Mouse (Mus musculus): ENCODE measurements around the gene Ring1. TPM values are rescaled to one million over a fixed set of nuclear protein-coding genes. Genes with fewer than 3 reads are reported as not detected.
A peak's percentile ranks its signal among the peaks of the same experiment; 100 is the strongest.

Gene Ring1
- total and polyA plus RNA-seq, 2 experiments from 2014 or later: 19.0 to 20.7 TPM

GRCm38 (mm10) chr17:34029890-34030595 is 5.6 kb upstream of the Ring1 start:
- WGBS: 74% methylated on average over 21 of the region's 21 CpGs
- H3K4me1 ChIP-seq (ENCODE audit: insufficient read depth): peaks cover 27% of the 10 kb centered on the region
- no peak overlapping the region for H3K27ac ChIP-seq (ENCODE audit: low read depth, low read length)
- H3K9ac ChIP-seq: peak overlapping the region; percentile 93
- TF ChIP-seq CTCF (IDR thresholded peaks at IDR 0.05; ENCODE audit: low read depth): no peak
- peak overlapping the region; percentile 91 for H3K4me3 ChIP-seq (ENCODE audit: low read depth, low read length)
- ATAC-seq (no peak), DNase-seq (no peak)
- peak overlapping the region; percentile 96 for H3K4me2 ChIP-seq (ENCODE audit: low read depth)
- H3K9me3 ChIP-seq (ENCODE audit: low read length): no peaks in the 10 kb centered on the region
- H3K36me3 ChIP-seq (ENCODE audit: insufficient read depth): peaks cover 21% of the 10 kb centered on the region
- no peaks in the 10 kb centered on the region for H3K27me3 ChIP-seq (ENCODE audit: insufficient read depth, low read length)

- Histone ChIP-seq H3K9ac (no peak overlapping the region), H3K27ac (ENCODE audit: low read depth, low read length) (no peak overlapping the region), H3K4me3 (ENCODE audit: low read depth, low read length) (no peak overlapping the region), H3K9me3 (ENCODE audit: low read length) (no peaks in the 10 kb centered on the region), H3K4me2 (ENCODE audit: low read depth) (no peak overlapping the region; the same call in 1 of the 2 replicates), H3K4me1 (ENCODE audit: insufficient read depth) (peaks cover 27% of the 10 kb centered on the region), H3K36me3 (ENCODE audit: insufficient read depth) (peaks cover 20% of the 10 kb centered on the region), H3K27me3 (ENCODE audit: insufficient read depth, low read length) (no peaks in the 10 kb centered on the region)
- no peak for TF ChIP-seq CTCF (IDR thresholded peaks at IDR 0.05; ENCODE audit: low read depth)
- 88% methylated on average over 18 of the region's 18 CpGs for WGBS
- DNase-seq (no peak), ATAC-seq (no peak)
Measured at GRCm38 (mm10) chr17:34029150-34029889, 4.8 kb upstream of the Ring1 start.

GRCm38 (mm10) chr17:34028501-34029149 is 4.1 kb upstream of the Ring1 start:
- H3K27ac ChIP-seq (ENCODE audit: low read depth, low read length): 0 out of 2 replicates have a peak overlapping the region, but pooled peaks have one; percentile 40
- no peak overlapping the region for H3K4me2 ChIP-seq (ENCODE audit: low read depth)
- no peak for ATAC-seq
- no peak for TF ChIP-seq CTCF (IDR thresholded peaks at IDR 0.05; ENCODE audit: low read depth)
- WGBS: 42% methylated on average over 17 of the region's 17 CpGs
- H3K4me3 ChIP-seq (ENCODE audit: low read depth, low read length): no peak overlapping the region
- peaks cover 30% of the 10 kb centered on the region for H3K4me1 ChIP-seq (ENCODE audit: insufficient read depth)
- H3K9me3 ChIP-seq (ENCODE audit: low read length): no peaks in the 10 kb centered on the region
- no peaks in the 10 kb centered on the region for H3K27me3 ChIP-seq (ENCODE audit: insufficient read depth, low read length)
- DNase-seq: no peak
- peaks cover 20% of the 10 kb centered on the region for H3K36me3 ChIP-seq (ENCODE audit: insufficient read depth)
- no peak overlapping the region for H3K9ac ChIP-seq

DNA sequence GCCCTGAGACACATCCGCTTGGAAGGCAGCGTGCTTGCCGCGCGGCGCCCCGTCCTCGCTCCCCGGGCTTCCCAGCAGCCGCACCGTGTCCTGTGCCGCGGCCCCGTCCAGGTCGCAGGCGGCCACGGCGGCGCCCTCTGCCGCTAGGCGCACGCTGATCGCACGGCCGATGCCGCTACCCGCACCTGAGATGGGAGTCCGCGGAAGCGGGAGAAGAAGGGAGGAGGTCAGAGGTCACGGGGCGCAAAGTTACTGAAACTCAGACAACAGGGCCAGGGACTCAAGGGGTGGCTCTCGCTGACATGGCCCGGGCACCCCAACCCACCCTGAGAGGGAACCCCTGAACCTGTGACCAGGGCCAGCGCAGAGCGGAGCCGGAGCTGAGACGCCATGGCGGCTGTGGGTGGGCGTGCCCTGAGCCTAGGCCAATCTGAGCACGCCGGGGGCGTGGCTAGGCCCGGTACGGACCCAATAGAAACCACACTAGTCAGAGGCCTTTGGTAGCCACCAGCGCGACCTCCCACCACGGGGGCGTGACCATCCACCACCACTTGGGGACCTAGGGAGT is 3.3 kb upstream of the Ring1 start, which contains the start of gene H2-Ke6:
TSS of gene H2-Ke6 (minus strand) at position 405 of the 568 bp plus-strand sequence.
- no peaks in the 10 kb centered on the region for H3K27me3 ChIP-seq (ENCODE audit: insufficient read depth, low read length)
- H3K9me3 ChIP-seq (ENCODE audit: low read length): no peaks in the 10 kb centered on the region
- peaks cover 20% of the 10 kb centered on the region for H3K36me3 ChIP-seq (ENCODE audit: insufficient read depth)
- peak within 1 kb of the TSS; percentile 69 for H3K27ac ChIP-seq (ENCODE audit: low read depth, low read length)
- WGBS: 4% methylated on average over 49 of the region's 49 CpGs
- H3K9ac ChIP-seq: peak within 1 kb of the TSS; percentile 58
- H3K4me2 ChIP-seq (ENCODE audit: low read depth): peak within 1 kb of the TSS; percentile 98
- peak within 1 kb of the TSS; percentile 67 for H3K4me3 ChIP-seq (ENCODE audit: low read depth, low read length)
- ATAC-seq (peak; percentile 73), DNase-seq (peak; percentile 94)
- TF ChIP-seq CTCF (IDR thresholded peaks at IDR 0.05; ENCODE audit: low read depth): peak; percentile 16; the same call in 1 of the 2 replicates
- H3K4me1 ChIP-seq (ENCODE audit: insufficient read depth): peaks cover 29% of the 10 kb centered on the region

DNA sequence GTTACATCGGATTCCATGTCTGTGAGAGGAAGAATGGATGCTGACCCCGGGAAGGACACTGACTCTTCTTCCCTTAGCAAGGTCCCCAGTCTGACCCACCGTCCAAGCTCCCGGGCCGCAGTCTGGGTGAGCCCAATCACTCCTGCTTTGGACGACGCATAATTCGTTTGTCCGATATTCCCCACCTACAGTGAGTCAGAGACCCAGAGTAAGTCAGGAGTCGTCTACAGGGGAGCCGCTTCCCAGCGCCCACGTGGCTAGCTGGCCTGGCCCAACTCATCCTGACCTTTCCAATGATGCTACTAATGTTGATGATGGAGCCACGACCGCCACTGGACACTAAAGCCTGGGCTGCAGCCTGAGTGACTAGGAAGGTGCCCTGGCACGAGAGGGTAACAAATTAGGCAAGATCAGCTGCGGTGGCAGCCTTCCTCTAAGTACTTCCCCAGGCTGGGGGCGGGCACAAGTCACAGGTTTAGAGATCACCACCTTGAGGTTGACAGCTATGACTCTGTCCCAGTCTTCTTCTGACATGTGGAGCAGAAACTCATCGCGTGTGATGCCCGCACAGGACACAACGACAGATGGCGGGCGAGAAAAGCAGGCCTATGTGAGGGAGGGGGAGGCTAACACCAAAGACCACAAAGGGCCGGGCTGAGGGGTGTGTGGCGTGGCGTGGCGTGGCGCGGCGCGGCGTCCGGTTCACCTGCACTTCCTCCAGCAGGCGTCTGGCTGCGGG is 2.6 kb upstream of the Ring1 start:
- no peak for TF ChIP-seq CTCF (IDR thresholded peaks at IDR 0.05; ENCODE audit: low read depth)
- Histone ChIP-seq H3K9me3 (ENCODE audit: low read length) (no peaks in the 10 kb centered on the region), H3K27ac (ENCODE audit: low read depth, low read length) (peak overlapping the region; percentile 69), H3K4me2 (ENCODE audit: low read depth) (peak overlapping the region; percentile 98), H3K27me3 (ENCODE audit: insufficient read depth, low read length) (no peaks in the 10 kb centered on the region), H3K9ac (peak overlapping the region; percentile 58), H3K4me1 (ENCODE audit: insufficient read depth) (peaks cover 25% of the 10 kb centered on the region), H3K4me3 (ENCODE audit: low read depth, low read length) (peak overlapping the region; percentile 67), H3K36me3 (ENCODE audit: insufficient read depth) (peaks cover 22% of the 10 kb centered on the region)
- ATAC-seq: no peak
- peak; percentile 23 for DNase-seq
- WGBS: 3% methylated on average over 36 of the region's 36 CpGs

- 13% methylated on average over 2 of the region's 2 CpGs for WGBS
- no peaks in the 10 kb centered on the region for H3K27me3 ChIP-seq (ENCODE audit: insufficient read depth, low read length)
- H3K4me3 ChIP-seq (ENCODE audit: low read depth, low read length): no peak overlapping the region
- ATAC-seq: no peak
- peak overlapping the region; percentile 83; the same call in 1 of the 2 replicates for H3K4me2 ChIP-seq (ENCODE audit: low read depth)
- TF ChIP-seq CTCF (IDR thresholded peaks at IDR 0.05; ENCODE audit: low read depth): no peak
- no peaks in the 10 kb centered on the region for H3K9me3 ChIP-seq (ENCODE audit: low read length)
- peak overlapping the region; percentile 47; the same call in 1 of the 2 replicates for H3K27ac ChIP-seq (ENCODE audit: low read depth, low read length)
- no peak for DNase-seq
- H3K9ac ChIP-seq: no peak overlapping the region
- H3K4me1 ChIP-seq (ENCODE audit: insufficient read depth): peaks cover 25% of the 10 kb centered on the region
- H3K36me3 ChIP-seq (ENCODE audit: insufficient read depth): peaks cover 31% of the 10 kb centered on the region
Measured at GRCm38 (mm10) chr17:34026221-34026620, 1.7 kb upstream of the Ring1 start.

Measured in forebrain, postnatal 0 days (tissue).